Mouse (Mus musculus) ES-E14 (cell line): ENCODE data around the gene Plk2. TPM values are rescaled to one million over a fixed set of nuclear protein-coding genes. Genes with fewer than 3 reads are reported as not detected.

Experiments
- DNase-seq: peaks from one replicate; pipeline ENCODE4 v3.0.0-alpha.2; 2013; ENCODE audit warnings: low read depth, low spot score
- H3K27ac ChIP-seq: 2 replicates; pipeline ENCODE4 v1.5.1; 2012; ENCODE audit warnings: low read depth, mild to moderate bottlenecking, low read length, moderate library complexity, mixed read lengths; ENCODE audit not compliant: poor library complexity, insufficient read depth, severe bottlenecking
- H3K36me3 ChIP-seq: 2 replicates; pipeline ENCODE4 v1.6.1; 2012; ENCODE audit warnings: mild to moderate bottlenecking, low read length, moderate library complexity, mixed read lengths; ENCODE audit not compliant: control insufficient read depth, poor library complexity, insufficient read depth, severe bottlenecking
- H3K4me1 ChIP-seq, 2 experiments: fragments of 150-350 bp in 1 of 2; sonication (generic) in 1 of 2; 2 replicates each; pipeline ENCODE4 v1.6.1; 2012; ENCODE audit warnings: low read length in 2 of 2, mild to moderate bottlenecking in 1 of 2, mixed read lengths in 1 of 2; ENCODE audit not compliant: control insufficient read depth in 2 of 2, insufficient read depth in 2 of 2, poor library complexity in 1 of 2
- H3K4me3 ChIP-seq, 2 experiments: fragments of 150-350 bp in 1 of 2; sonication (generic) in 1 of 2; 2 replicates each; pipeline ENCODE4 v1.5.1; 2012; ENCODE audit warnings: low read length in 2 of 2, low read depth in 1 of 2, mild to moderate bottlenecking in 1 of 2, mixed read lengths in 1 of 2; ENCODE audit not compliant: insufficient read depth in 1 of 2, poor library complexity in 1 of 2, severe bottlenecking in 1 of 2
- H3K9ac ChIP-seq: 2 replicates; pipeline ENCODE4 v1.6.1; 2012; ENCODE audit warnings: low read depth, mild to moderate bottlenecking, low read length, mixed read lengths; ENCODE audit not compliant: poor library complexity, insufficient read depth, severe bottlenecking
- H3K9me3 ChIP-seq: fragments of 150-350 bp; sonication (generic); 2 replicates; pipeline ENCODE4 v1.6.1; 2012; ENCODE audit warnings: low read depth, mild to moderate bottlenecking, low read length; ENCODE audit not compliant: control insufficient read depth, insufficient read depth
- CHD2 ChIP-seq: IDR thresholded peaks from 2 replicates; pipeline ENCODE4 v1.6.1; 2014; ENCODE audit warnings: mild to moderate bottlenecking, low read depth, low read length, inconsistent platforms
- HCFC1 ChIP-seq: IDR thresholded peaks from 2 replicates; pipeline ENCODE4 v1.6.1; 2012; ENCODE audit warnings: low read length, inconsistent platforms, borderline replicate concordance; ENCODE audit not compliant: insufficient read depth
- MAFK ChIP-seq: IDR thresholded peaks from 2 replicates; pipeline ENCODE4 v1.6.1; 2014; ENCODE audit warnings: mild to moderate bottlenecking, low read depth, low read length, inconsistent platforms; ENCODE audit not compliant: insufficient read depth
- ZC3H11A ChIP-seq: IDR thresholded peaks from 2 replicates; pipeline ENCODE4 v1.6.1; 2012; ENCODE audit warnings: low read depth, mild to moderate bottlenecking, inconsistent platforms, low read length, borderline replicate concordance
- ZNF384 ChIP-seq: IDR thresholded peaks from 2 replicates; pipeline ENCODE4 v1.6.1; 2012; ENCODE audit warnings: low read depth, low read length, inconsistent platforms
- in situ Hi-C, 2 experiments: fragments of 600-800 bp; cut with MboI; formaldehyde crosslinking; loops; one replicate each; pipeline ENCODE4 v1.15.1; 2025; ENCODE audit warnings: low sequenced_read_pairs in 2 of 2, inconsistent platforms in 1 of 2; ENCODE audit not compliant: unreplicated experiment in 2 of 2
- total RNA-seq: library from RNA; depleted of rRNA; stranded (reverse); fragments of 300-350 nt; gene quantifications from 2 replicates; pipeline ENCODE4 v1.2.3, GENCODE M21; 2012

Plk2 gene
- total RNA-seq, 1 experiment = 118 TPM

GRCm38 (mm10) chr13:110395179-110395794, 441 bp downstream of the Plk2 start:
- no peak overlapping the region for H3K27ac ChIP-seq
- TF ChIP-seq ZC3H11A = no peak
- no peak for TF ChIP-seq ZNF384
- TF ChIP-seq CHD2 = no peak
- no peak for TF ChIP-seq MAFK
- no peak for TF ChIP-seq HCFC1
- peaks cover 25% of the 10 kb centered on the region for H3K36me3 ChIP-seq
- H3K9me3 ChIP-seq = no peaks in the 10 kb centered on the region
- peaks cover 0 to 4% of the 10 kb centered on the region in 2 experiments; a peak in 1 of 4 replicates for H3K4me1 ChIP-seq
- no peak for DNase-seq
- peak overlapping the region; percentile 72 for H3K9ac ChIP-seq
- in situ Hi-C loops = loop anchor here (10.0 to 25.0 kb wide), 4 partner anchors 570 to 1017 kb away; no protein-coding TSS in a partner anchor
- peak overlapping the region; percentile 77 to 88 for H3K4me3 ChIP-seq

DNA sequence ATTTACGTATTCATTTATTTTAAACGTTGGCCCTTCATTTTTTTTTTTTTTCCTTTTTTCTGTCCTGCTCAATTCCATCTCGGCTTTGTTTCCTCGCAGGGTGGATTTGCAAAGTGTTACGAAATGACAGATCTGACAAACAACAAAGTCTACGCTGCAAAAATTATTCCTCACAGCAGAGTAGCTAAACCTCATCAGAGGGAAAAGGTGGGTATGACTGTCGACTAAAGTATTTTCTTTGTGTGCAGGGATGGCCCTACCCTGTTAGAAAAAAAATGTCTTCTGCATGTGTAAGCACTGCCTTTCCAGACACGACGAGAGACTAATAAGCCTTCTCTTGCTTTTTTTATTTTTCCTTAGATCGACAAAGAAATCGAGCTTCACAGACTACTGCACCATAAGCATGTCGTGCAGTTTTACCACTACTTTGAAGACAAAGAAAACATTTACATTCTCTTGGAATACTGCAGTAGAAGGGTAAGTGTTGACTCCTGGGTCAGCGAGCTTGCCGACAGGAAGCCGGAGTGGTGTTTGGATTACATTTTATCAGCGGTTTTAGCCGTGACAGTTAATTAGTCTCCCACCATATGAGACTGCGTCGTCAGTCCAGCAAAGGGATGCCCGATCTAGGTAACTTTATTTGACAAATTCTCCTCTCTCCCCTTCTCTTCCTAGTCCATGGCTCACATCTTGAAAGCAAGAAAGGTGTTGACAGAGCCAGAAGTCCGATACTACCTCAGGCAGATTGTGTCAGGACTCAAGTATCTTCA, 1.3 kb downstream of the Plk2 start:
- in situ Hi-C loops = loop anchor here (10.0 to 25.0 kb wide), 4 partner anchors 569 to 1016 kb away; no protein-coding TSS in a partner anchor
- Histone ChIP-seq H3K27ac (no peak overlapping the region), H3K9ac (no peak overlapping the region; the same call in 1 of the 2 replicates), H3K9me3 (no peaks in the 10 kb centered on the region), H3K36me3 (peaks cover 26% of the 10 kb centered on the region), H3K4me3 (peak overlapping the region; percentile 77 to 88), H3K4me1 (peaks cover 0 to 4% of the 10 kb centered on the region in 2 experiments; a peak in 1 of 4 replicates)
- DNase-seq = no peak
- TF ChIP-seq HCFC1 (no peak), ZC3H11A (no peak), MAFK (no peak), ZNF384 (no peak), CHD2 (no peak)

DNA sequence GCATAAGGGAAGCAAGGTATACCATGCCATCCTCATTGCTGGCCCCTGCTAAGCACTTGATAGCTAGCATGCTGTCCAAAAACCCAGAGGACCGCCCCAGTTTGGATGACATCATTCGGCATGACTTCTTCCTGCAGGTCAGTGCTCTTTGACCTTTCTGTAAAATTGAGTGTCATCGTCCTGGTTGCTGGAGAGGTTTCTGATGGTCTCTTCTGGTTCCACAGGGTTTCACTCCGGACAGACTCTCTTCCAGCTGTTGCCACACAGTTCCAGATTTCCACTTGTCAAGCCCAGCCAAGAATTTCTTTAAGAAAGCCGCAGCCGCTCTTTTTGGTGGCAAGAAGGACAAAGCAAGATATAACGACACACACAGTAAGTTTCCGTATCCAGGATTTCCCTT, 2.9 kb downstream of the Plk2 start:
- Histone ChIP-seq H3K36me3 (peaks cover 26% of the 10 kb centered on the region), H3K9me3 (no peaks in the 10 kb centered on the region), H3K4me1 (peaks cover 0 to under 1% of the 10 kb centered on the region in 2 experiments; a peak in 1 of 4 replicates), H3K4me3 (no peak overlapping the region), H3K9ac (no peak overlapping the region), H3K27ac (no peak overlapping the region)
- in situ Hi-C loops = loop anchor here (10.0 to 25.0 kb wide), 4 partner anchors 567 to 1015 kb away; no protein-coding TSS in a partner anchor
- DNase-seq = no peak
- TF ChIP-seq MAFK (no peak), ZNF384 (no peak), HCFC1 (no peak), ZC3H11A (no peak), CHD2 (no peak)

GRCm38 (mm10) chr13:110398513-110399270, 3.8 kb downstream of the Plk2 start:
- Histone ChIP-seq H3K36me3 (peaks cover 26% of the 10 kb centered on the region), H3K27ac (no peak overlapping the region), H3K9ac (no peak overlapping the region), H3K4me3 (no peak overlapping the region), H3K9me3 (no peaks in the 10 kb centered on the region), H3K4me1 (no peaks in the 10 kb centered on the region)
- TF ChIP-seq ZNF384 (no peak), ZC3H11A (no peak), HCFC1 (no peak), MAFK (no peak)
- in situ Hi-C loops = loop anchor here (10.0 to 25.0 kb wide), 4 partner anchors 566 to 1014 kb away; no protein-coding TSS in a partner anchor
- DNase-seq = no peak
